Mouse (Mus musculus): ENCODE results near the gene Gzmm. TPM values are rescaled to one million over a fixed set of nuclear protein-coding genes. Genes with fewer than 3 reads are reported as not detected.
A peak's percentile ranks its signal among the peaks of the same experiment; 100 is the strongest.

Gzmm gene
- polyA plus RNA-seq, 1 experiment from 2014 or later = 0.74 TPM

DNA sequence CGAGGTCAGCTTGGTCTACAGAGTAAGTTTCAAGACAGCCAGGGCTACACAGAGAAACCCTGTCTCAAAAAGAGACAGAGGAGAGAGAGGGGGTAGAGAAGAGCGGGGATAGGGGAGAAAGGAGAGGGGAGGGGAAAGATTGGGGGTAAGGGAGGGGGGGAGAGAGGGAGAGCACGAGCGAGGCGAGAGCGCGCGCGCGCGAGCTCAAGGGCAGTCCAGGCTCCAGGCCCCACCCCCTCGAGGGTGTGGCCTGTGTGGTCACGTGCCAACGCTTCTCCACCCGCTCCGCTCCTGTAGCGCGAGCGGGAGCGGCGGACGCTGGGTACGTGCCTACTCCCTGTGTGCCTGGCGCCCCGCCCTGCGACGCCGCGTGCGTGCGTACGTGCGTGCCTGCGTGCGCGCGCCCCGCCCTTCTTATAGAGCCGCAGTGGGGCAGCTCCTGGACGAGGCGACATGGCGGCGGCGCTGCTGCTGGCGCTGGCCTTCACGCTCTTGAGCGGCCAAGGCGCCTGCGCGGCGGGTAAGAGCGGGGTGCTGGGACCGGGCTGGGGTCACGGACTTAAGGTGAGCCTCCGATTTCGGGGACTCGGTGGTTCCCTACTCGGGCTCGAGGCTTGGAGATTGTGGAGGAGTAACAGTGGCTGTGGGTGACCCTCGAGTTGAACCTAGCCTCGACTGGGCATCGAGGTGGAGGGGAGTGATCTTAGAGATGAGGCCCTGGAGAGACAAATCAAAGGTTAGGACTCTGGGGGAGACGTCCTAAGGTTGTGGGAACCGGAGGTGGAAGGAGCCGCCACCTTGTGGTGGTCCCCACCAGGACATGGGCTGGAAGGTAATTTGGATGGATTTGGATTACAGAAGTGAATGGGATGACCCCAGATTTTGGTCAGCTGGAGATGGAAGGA, 15.5 kb downstream of the Gzmm start, which contains the start of gene Bsg:
Bsg (plus strand) TSS at position 427 of the 905 bp plus-strand sequence.
- Histone ChIP-seq H3K36me3 (peaks cover 32% of the 10 kb centered on the region), H3K27ac (peak within 1 kb of the TSS; percentile 80), H3K27me3 (no peaks in the 10 kb centered on the region), H3K4me2 (peak within 1 kb of the TSS; percentile 98), H3K4me3 (replicated peaks) (peak within 1 kb of the TSS; percentile 73), H3K4me1 (replicated peaks) (peaks cover 40% of the 10 kb centered on the region), H3K9ac (replicated peaks) (peak within 1 kb of the TSS; percentile 83), H3K9me3 (no peaks in the 10 kb centered on the region)
- under 1% methylated on average over 65 of the region's 65 CpGs for WGBS
- ATAC-seq (ENCODE audit: insufficient number of reproducible peaks, insufficient read depth, low FRiP score, low TSS enrichment, low read depth) = peak; percentile 94

GRCm38 (mm10) chr10:79704970-79705360, 16.1 kb downstream of the Gzmm start:
- Histone ChIP-seq H3K36me3 (peaks cover 39% of the 10 kb centered on the region), H3K27me3 (no peaks in the 10 kb centered on the region), H3K27ac (no peak overlapping the region; the same call in 1 of the 2 replicates), H3K4me3 (replicated peaks) (peak overlapping the region; percentile 73), H3K9ac (replicated peaks) (peak overlapping the region; percentile 83), H3K4me1 (replicated peaks) (peaks cover 40% of the 10 kb centered on the region), H3K4me2 (peak overlapping the region; percentile 98), H3K9me3 (no peaks in the 10 kb centered on the region)
- WGBS = 4% methylated on average over 10 of the region's 10 CpGs
- no peak for ATAC-seq (ENCODE audit: insufficient number of reproducible peaks, insufficient read depth, low FRiP score, low TSS enrichment, low read depth)

DNA sequence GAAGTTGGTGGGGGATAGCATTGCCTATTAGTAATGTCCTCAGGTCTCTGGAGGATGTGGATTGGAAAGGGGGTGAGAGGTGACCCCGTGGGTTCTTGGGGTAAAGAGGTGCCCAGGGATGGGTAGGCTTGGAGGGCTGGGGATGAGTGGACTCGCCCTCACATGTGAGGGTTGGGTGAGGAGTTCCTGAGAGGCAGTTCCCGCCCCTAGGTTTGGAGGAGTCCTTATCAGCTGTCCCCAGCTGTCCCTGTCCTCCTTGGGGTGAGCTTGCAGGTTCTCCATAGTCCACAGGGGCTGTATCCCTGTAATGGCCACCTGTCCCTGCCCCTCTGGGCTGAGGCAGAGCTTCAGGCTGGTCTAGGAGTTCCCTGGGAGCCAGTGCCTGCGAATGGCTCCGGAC, 17.1 kb downstream of the Gzmm start:
- 96% methylated on average over 5 of the region's 5 CpGs for WGBS
- peak overlapping the region; percentile 98 for H3K4me2 ChIP-seq
- H3K36me3 ChIP-seq = peaks cover 49% of the 10 kb centered on the region
- H3K9ac ChIP-seq (replicated peaks) = peak overlapping the region; percentile 83
- no peaks in the 10 kb centered on the region for H3K27me3 ChIP-seq
- no peak overlapping the region for H3K27ac ChIP-seq
- H3K9me3 ChIP-seq = no peaks in the 10 kb centered on the region
- peak overlapping the region; percentile 73 for H3K4me3 ChIP-seq (replicated peaks)
- peaks cover 35% of the 10 kb centered on the region for H3K4me1 ChIP-seq (replicated peaks)
- no peak for ATAC-seq (ENCODE audit: insufficient number of reproducible peaks, insufficient read depth, low FRiP score, low TSS enrichment, low read depth)

DNA sequence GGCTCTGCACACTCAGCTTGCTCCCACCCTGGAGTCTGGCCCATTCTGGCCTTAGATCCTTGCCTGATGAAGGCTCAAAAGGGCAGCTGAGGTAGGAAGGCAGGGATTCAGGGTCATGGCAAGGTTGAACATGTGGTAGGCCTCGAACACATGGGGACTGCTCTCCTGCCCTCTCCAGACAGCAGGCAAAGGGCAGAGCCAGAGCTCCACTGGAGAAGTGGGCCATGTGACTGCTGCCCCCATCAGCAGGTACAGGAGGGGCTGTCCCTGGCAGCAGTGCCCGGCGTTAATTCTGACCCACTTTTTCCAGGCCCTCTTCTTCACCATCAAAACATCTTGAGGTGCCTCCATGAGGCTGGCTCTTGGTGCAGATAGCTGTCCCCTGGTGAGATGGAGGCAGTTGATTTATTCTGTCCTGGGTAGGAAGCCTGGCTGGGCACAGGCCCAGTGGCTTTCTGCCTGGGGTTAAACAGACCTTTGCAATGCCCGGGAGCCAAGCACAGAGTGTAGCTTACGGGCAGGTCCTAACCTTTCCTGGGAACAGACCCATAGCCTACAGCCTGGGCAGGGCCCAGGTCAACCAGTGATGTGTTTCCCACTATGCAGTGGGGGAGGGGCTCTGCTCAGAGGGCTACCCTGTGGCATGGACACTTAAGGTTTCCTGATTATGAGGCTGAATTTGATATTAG, 17.7 kb downstream of the Gzmm start:
- H3K4me2 ChIP-seq = peak overlapping the region; percentile 98
- peak overlapping the region; percentile 73; the same call in 1 of the 2 replicates for H3K4me3 ChIP-seq (replicated peaks)
- ATAC-seq (ENCODE audit: insufficient number of reproducible peaks, insufficient read depth, low FRiP score, low TSS enrichment, low read depth) = no peak
- no peak overlapping the region for H3K27ac ChIP-seq
- H3K9me3 ChIP-seq = no peaks in the 10 kb centered on the region
- 82% methylated on average over 5 of the region's 5 CpGs for WGBS
- peaks cover 33% of the 10 kb centered on the region for H3K4me1 ChIP-seq (replicated peaks)
- no peaks in the 10 kb centered on the region for H3K27me3 ChIP-seq
- peaks cover 55% of the 10 kb centered on the region for H3K36me3 ChIP-seq
- peak overlapping the region; percentile 83 for H3K9ac ChIP-seq (replicated peaks)

GRCm38 (mm10) chr10:79707162-79707561, 18.3 kb downstream of the Gzmm start:
- Histone ChIP-seq H3K4me3 (replicated peaks) (no peak overlapping the region), H3K4me2 (peak overlapping the region; percentile 98; the same call in 1 of the 2 replicates), H3K27me3 (no peaks in the 10 kb centered on the region), H3K9me3 (no peaks in the 10 kb centered on the region), H3K9ac (replicated peaks) (no peak overlapping the region), H3K4me1 (replicated peaks) (peaks cover 33% of the 10 kb centered on the region), H3K36me3 (peaks cover 61% of the 10 kb centered on the region), H3K27ac (no peak overlapping the region)
- WGBS = 86% methylated on average over 1 of the region's 1 CpGs
- no peak for ATAC-seq (ENCODE audit: insufficient number of reproducible peaks, insufficient read depth, low FRiP score, low TSS enrichment, low read depth)

GRCm38 (mm10) chr10:79707759-79708158, 18.9 kb downstream of the Gzmm start:
- no peak overlapping the region for H3K4me3 ChIP-seq (replicated peaks)
- WGBS = 70% methylated on average over 4 of the region's 4 CpGs
- H3K36me3 ChIP-seq = peaks cover 66% of the 10 kb centered on the region

GRCm38 (mm10) chr10:79708668-79709067, 19.8 kb downstream of the Gzmm start:
- H3K36me3 ChIP-seq = peaks cover 66% of the 10 kb centered on the region
- H3K9me3 ChIP-seq = no peaks in the 10 kb centered on the region
- 91% methylated on average over 21 of the region's 21 CpGs for WGBS
- no peak overlapping the region for H3K9ac ChIP-seq (replicated peaks)
- peaks cover 33% of the 10 kb centered on the region for H3K4me1 ChIP-seq (replicated peaks)
- H3K27me3 ChIP-seq = peaks cover 10% of the 10 kb centered on the region; the same call in 1 of the 2 replicates
- H3K27ac ChIP-seq = no peak overlapping the region
- ATAC-seq (ENCODE audit: insufficient number of reproducible peaks, insufficient read depth, low FRiP score, low TSS enrichment, low read depth) = no peak
- H3K4me3 ChIP-seq (replicated peaks) = no peak overlapping the region
- no peak overlapping the region for H3K4me2 ChIP-seq

More at GRCm38 (mm10) chr10:79707759-79708158, 18.9 kb downstream of the Gzmm start:
- H3K4me1 ChIP-seq (replicated peaks) = peaks cover 33% of the 10 kb centered on the region
- no peak overlapping the region for H3K27ac ChIP-seq
- no peak for ATAC-seq (ENCODE audit: insufficient number of reproducible peaks, insufficient read depth, low FRiP score, low TSS enrichment, low read depth)
- H3K9me3 ChIP-seq = no peaks in the 10 kb centered on the region
- peak overlapping the region; percentile 20 for H3K4me2 ChIP-seq
- 0 out of 2 replicates have a peak, but pooled peaks cover 3% of the 10 kb centered on the region for H3K27me3 ChIP-seq
- H3K9ac ChIP-seq (replicated peaks) = no peak overlapping the region

DNA sequence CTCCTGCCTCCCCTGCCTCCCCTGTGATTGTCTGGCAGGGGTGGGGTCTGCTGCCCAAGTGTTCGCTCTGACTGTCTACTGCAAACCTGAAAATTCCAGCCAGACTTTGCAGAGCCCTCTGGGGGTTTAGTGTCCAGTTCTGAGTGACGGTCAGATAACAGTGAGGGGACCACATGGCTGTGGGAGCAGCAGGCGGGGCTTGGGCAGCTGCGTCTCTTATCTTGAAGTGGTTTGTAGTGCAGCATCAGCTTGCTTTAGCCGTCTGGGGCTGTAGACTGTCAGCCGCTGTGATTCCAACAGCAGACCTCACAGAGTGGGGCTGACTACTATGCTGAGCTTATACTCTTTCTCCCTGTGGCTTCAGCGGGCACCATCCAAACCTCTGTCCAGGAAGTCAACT, 20.5 kb downstream of the Gzmm start:
- Histone ChIP-seq H3K4me3 (replicated peaks) (no peak overlapping the region), H3K4me2 (no peak overlapping the region), H3K9me3 (no peaks in the 10 kb centered on the region), H3K36me3 (peaks cover 66% of the 10 kb centered on the region), H3K27me3 (peaks cover 16% of the 10 kb centered on the region), H3K4me1 (replicated peaks) (peaks cover 33% of the 10 kb centered on the region), H3K27ac (no peak overlapping the region), H3K9ac (replicated peaks) (no peak overlapping the region)
- WGBS = 86% methylated on average over 7 of the region's 7 CpGs
- no peak for ATAC-seq (ENCODE audit: insufficient number of reproducible peaks, insufficient read depth, low FRiP score, low TSS enrichment, low read depth)

GRCm38 (mm10) chr10:79712029-79712428, 23.2 kb downstream of the Gzmm start:
- 81% methylated on average over 1 of the region's 1 CpGs for WGBS
- Histone ChIP-seq H3K4me2 (no peak overlapping the region), H3K27ac (no peak overlapping the region), H3K9ac (replicated peaks) (no peak overlapping the region), H3K4me1 (replicated peaks) (peaks cover 20% of the 10 kb centered on the region), H3K36me3 (peaks cover 56% of the 10 kb centered on the region), H3K4me3 (replicated peaks) (no peak overlapping the region), H3K27me3 (peaks cover 43% of the 10 kb centered on the region), H3K9me3 (no peaks in the 10 kb centered on the region)
- ATAC-seq (ENCODE audit: insufficient number of reproducible peaks, insufficient read depth, low FRiP score, low TSS enrichment, low read depth) = peak; percentile 27; the same call in 1 of the 2 replicates

- no peak for ATAC-seq (ENCODE audit: insufficient number of reproducible peaks, insufficient read depth, low FRiP score, low TSS enrichment, low read depth)
- no peak overlapping the region for H3K4me3 ChIP-seq (replicated peaks)
- H3K9me3 ChIP-seq = no peaks in the 10 kb centered on the region
- H3K4me1 ChIP-seq (replicated peaks) = peaks cover 20% of the 10 kb centered on the region
- peaks cover 50% of the 10 kb centered on the region for H3K36me3 ChIP-seq
- peaks cover 49% of the 10 kb centered on the region for H3K27me3 ChIP-seq
- H3K9ac ChIP-seq (replicated peaks) = no peak overlapping the region
- H3K27ac ChIP-seq = no peak overlapping the region
- 9% methylated on average over 6 of the region's 6 CpGs for WGBS
- no peak overlapping the region for H3K4me2 ChIP-seq
These were observed 23.8 kb downstream of the Gzmm start for GRCm38 (mm10) chr10:79712499-79713126.

GRCm38 (mm10) chr10:79713163-79713562, 24.3 kb downstream of the Gzmm start:
- WGBS = 38% methylated on average over 1 of the region's 1 CpGs
- H3K9me3 ChIP-seq = no peaks in the 10 kb centered on the region
- H3K27ac ChIP-seq = no peak overlapping the region
- no peak overlapping the region for H3K4me3 ChIP-seq (replicated peaks)
- peaks cover 18% of the 10 kb centered on the region for H3K4me1 ChIP-seq (replicated peaks)
- no peak for ATAC-seq (ENCODE audit: insufficient number of reproducible peaks, insufficient read depth, low FRiP score, low TSS enrichment, low read depth)
- no peak overlapping the region for H3K4me2 ChIP-seq
- peaks cover 45% of the 10 kb centered on the region for H3K36me3 ChIP-seq
- no peak overlapping the region for H3K9ac ChIP-seq (replicated peaks)
- peaks cover 54% of the 10 kb centered on the region for H3K27me3 ChIP-seq

Data from limb, embryonic 12.5 days (tissue).